Mouse (Mus musculus) intestine, postnatal 0 days (tissue): ENCODE results near the gene Dnah11. TPM values are rescaled to one million over a fixed set of nuclear protein-coding genes. Genes with fewer than 3 reads are reported as not detected.

ENCODE experiments used
- ATAC-seq: fragments of 200-750 bp; cut with Nextera tagmentation; 2 replicates; pipeline ENCODE4 v1.8.0; 2017; ENCODE audit warnings: mild to moderate bottlenecking, moderate TSS enrichment, moderate library complexity
- H3K27ac ChIP-seq: fragments of 300-500 bp; sonication (generic); 2 replicates; pipeline ENCODE4 v1.5.1; 2014; ENCODE audit warnings: mild to moderate bottlenecking, low read depth, low read length, moderate library complexity
- H3K27me3 ChIP-seq: fragments of 300-500 bp; sonication (generic); replicated peaks from 2 replicates; pipeline ENCODE4 v1.6.1; 2014; ENCODE audit warnings: low read length, mixed read lengths; ENCODE audit not compliant: control insufficient read depth, insufficient read depth
- H3K36me3 ChIP-seq: fragments of 300-500 bp; sonication (generic); 2 replicates; pipeline ENCODE4 v1.6.1; 2014; ENCODE audit warnings: mild to moderate bottlenecking, moderate library complexity; ENCODE audit not compliant: control insufficient read depth, insufficient read depth
- H3K4me1 ChIP-seq: fragments of 300-500 bp; sonication (generic); replicated peaks from 2 replicates; pipeline ENCODE4 v1.6.1; 2014; ENCODE audit warnings: antibody characterized with exemption, low read length, mixed read lengths; ENCODE audit not compliant: control insufficient read depth, insufficient read depth
- H3K4me2 ChIP-seq: fragments of 300-500 bp; sonication (generic); replicated peaks from 2 replicates; pipeline ENCODE4 v1.6.1; 2014; ENCODE audit warnings: low read depth, mild to moderate bottlenecking, moderate library complexity
- H3K4me3 ChIP-seq: fragments of 300-500 bp; sonication (generic); 2 replicates; pipeline ENCODE4 v1.5.1; 2014; ENCODE audit warnings: low read depth, low read length
- H3K9ac ChIP-seq: fragments of 300-500 bp; sonication (generic); 2 replicates; pipeline ENCODE4 v1.6.1; 2014; ENCODE audit warnings: mild to moderate bottlenecking, low read depth, low read length
- H3K9me3 ChIP-seq: fragments of 300-500 bp; sonication (generic); 2 replicates; pipeline ENCODE4 v1.6.1; 2016; ENCODE audit warnings: mixed run types; ENCODE audit not compliant: control insufficient read depth
- CTCF ChIP-seq: sonication (generic); IDR thresholded peaks from 2 replicates; pipeline ENCODE4 v1.5.1; 2016; ENCODE audit warnings: low read depth, mild to moderate bottlenecking, control low read depth, antibody characterized with exemption, moderate library complexity
- WGBS: fragments of 180-500 bp; shearing (Covaris S2); extraction: QIAGEN DNeasy Blood & Tissue Kit; methylation state at CpG from one replicate; pipeline ENCODE4 v1.1.7; 2014; 5-methylcytosine and 5-hydroxymethylcytosine counted together
- polyA plus RNA-seq: library from polyadenylated mRNA; unstranded; fragments of >200 nt; fragmentation: Nextera tagmentation; extraction: Ambion mirVana; gene quantifications from 2 replicates; pipeline ENCODE4 v1.2.1, GENCODE M21; 2015

Gene Dnah11
- polyA plus RNA-seq, 1 experiment from 2014 or later, result 0.01 TPM

DNA sequence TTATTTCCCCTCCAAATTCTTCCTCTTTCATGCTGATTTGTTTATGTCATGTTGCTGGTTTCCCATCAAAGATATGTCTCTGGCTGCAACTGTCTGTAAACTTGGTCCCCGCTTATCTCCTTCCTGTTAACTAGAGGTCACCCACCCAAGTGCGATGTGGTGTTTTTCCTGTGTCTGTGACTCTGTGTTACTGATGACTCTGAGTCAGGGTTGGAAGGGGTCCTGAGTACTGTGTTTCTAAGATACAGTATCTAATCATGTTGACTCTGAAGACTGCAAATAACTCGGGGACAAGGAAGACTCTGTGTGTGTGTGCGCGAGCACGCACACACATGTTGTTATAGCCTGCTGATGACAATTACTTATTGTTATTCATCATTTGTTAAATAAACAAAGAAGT lies 179.9 kb downstream of the Dnah11 start:
- H3K27me3 ChIP-seq, result no peaks in the 10 kb centered on the region
- H3K9me3 ChIP-seq, result no peaks in the 10 kb centered on the region
- TF ChIP-seq CTCF, result no peak
- no peak overlapping the region for H3K9ac ChIP-seq
- 69% methylated on average over 6 of the region's 6 CpGs for WGBS
- no peaks in the 10 kb centered on the region for H3K36me3 ChIP-seq
- no peak overlapping the region for H3K4me3 ChIP-seq
- ATAC-seq, result no peak
- H3K27ac ChIP-seq, result no peak overlapping the region
- H3K4me1 ChIP-seq, result no peaks in the 10 kb centered on the region
- no peak overlapping the region for H3K4me2 ChIP-seq

DNA sequence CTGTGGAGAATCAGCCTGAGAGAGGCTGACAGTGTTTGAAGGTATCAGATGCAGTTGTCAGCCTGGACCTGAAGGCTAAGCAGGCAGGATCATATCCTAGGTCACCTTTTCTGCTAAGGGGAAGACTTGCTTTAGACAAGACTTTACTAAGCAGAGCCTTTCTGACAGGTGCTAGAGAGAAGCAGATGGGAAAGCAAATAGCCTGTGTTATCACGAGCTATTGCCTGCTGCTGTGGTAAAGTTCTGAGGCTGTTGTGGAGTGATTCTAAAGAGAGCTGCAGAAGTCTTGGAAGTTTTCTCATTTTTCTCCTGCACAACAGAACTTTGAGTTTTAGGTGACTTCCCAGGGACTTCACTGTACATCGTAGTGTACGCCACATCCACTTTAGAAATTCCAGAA lies 185.0 kb downstream of the Dnah11 start:
- no peaks in the 10 kb centered on the region for H3K9me3 ChIP-seq
- 87% methylated on average over 3 of the region's 3 CpGs for WGBS
- H3K9ac ChIP-seq, result no peak overlapping the region
- no peaks in the 10 kb centered on the region for H3K4me1 ChIP-seq
- ATAC-seq, result no peak
- H3K4me2 ChIP-seq, result no peak overlapping the region
- no peaks in the 10 kb centered on the region for H3K27me3 ChIP-seq
- no peak overlapping the region for H3K27ac ChIP-seq
- no peak overlapping the region for H3K4me3 ChIP-seq
- H3K36me3 ChIP-seq, result no peaks in the 10 kb centered on the region
- TF ChIP-seq CTCF, result no peak

DNA sequence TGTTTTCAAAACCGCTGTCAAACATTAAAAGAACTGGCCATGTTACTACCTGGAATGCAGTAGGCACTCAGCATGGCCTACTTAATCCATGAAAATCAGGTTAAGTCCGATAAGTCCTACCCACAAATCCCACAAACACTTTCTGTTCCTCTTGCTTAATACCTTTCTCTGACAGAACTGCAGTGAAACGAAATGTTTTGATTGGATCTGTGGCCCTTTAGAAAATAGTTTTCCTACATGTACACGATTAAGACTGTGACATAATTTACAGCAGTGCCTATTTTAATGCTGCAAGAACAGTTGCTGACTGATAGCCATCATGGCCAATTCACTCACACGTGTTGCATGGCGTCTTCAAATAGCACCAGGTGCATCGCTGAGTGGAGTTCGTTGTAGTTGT lies 186.9 kb downstream of the Dnah11 start:
- no peaks in the 10 kb centered on the region for H3K27me3 ChIP-seq
- no peak overlapping the region for H3K27ac ChIP-seq
- no peak overlapping the region for H3K4me3 ChIP-seq
- no peaks in the 10 kb centered on the region for H3K4me1 ChIP-seq
- H3K36me3 ChIP-seq, result no peaks in the 10 kb centered on the region
- ATAC-seq, result no peak
- no peak for TF ChIP-seq CTCF
- no peaks in the 10 kb centered on the region for H3K9me3 ChIP-seq
- H3K4me2 ChIP-seq, result no peak overlapping the region
- no peak overlapping the region for H3K9ac ChIP-seq
- 87% methylated on average over 8 of the region's 8 CpGs for WGBS

DNA sequence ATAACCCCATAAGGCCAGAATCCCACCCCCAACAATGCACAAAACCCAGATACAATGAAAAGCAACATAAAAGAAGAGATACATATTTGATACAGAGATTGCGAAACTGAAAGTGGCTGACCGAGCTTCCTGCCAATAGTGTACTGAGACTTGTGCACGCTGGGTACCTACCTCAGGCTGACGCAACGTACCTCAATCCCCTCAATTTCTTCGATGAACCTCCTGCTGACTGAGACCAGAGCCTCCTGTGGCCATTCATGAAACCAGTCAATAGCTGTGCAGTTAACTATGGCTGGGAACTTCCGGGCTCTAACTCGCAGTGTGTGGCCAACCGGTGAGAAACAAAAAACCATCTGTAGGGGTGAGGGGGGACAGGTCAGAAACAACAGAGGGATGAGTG lies 203.9 kb downstream of the Dnah11 start:
- H3K9me3 ChIP-seq, result no peaks in the 10 kb centered on the region
- H3K9ac ChIP-seq, result no peak overlapping the region
- no peaks in the 10 kb centered on the region for H3K36me3 ChIP-seq
- H3K27me3 ChIP-seq, result no peaks in the 10 kb centered on the region
- no peaks in the 10 kb centered on the region for H3K4me1 ChIP-seq
- WGBS, result 75% methylated on average over 9 of the region's 9 CpGs
- no peak overlapping the region for H3K4me3 ChIP-seq
- no peak overlapping the region for H3K4me2 ChIP-seq
- TF ChIP-seq CTCF, result no peak
- H3K27ac ChIP-seq, result no peak overlapping the region
- no peak for ATAC-seq

DNA sequence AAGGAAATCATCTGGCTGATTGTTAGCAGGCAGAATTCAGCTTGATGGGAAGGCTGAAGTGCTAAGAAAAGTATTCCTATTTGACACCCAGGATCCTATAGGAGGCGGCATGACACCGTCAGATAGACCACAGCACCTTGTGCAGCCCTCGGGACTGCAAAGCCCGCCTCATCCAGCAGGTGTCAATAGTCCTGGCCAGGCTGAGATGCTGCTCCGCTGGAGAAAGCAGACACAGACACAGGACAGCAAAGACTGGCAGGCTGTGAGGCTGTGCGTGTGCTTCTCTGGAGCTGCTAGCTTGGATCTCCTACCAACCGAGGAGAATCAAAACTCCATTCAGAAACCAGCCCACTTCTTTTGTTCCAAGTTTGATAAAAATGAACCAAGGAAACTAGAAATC lies 205.3 kb downstream of the Dnah11 start:
- 1% methylated on average over 7 of the region's 7 CpGs for WGBS
- Histone ChIP-seq H3K36me3 (no peaks in the 10 kb centered on the region), H3K9me3 (no peaks in the 10 kb centered on the region), H3K27ac (no peak overlapping the region), H3K9ac (no peak overlapping the region), H3K4me3 (no peak overlapping the region), H3K4me2 (no peak overlapping the region), H3K27me3 (no peaks in the 10 kb centered on the region), H3K4me1 (no peaks in the 10 kb centered on the region)
- peak; percentile 99 for TF ChIP-seq CTCF
- ATAC-seq, result peak; percentile 89

DNA sequence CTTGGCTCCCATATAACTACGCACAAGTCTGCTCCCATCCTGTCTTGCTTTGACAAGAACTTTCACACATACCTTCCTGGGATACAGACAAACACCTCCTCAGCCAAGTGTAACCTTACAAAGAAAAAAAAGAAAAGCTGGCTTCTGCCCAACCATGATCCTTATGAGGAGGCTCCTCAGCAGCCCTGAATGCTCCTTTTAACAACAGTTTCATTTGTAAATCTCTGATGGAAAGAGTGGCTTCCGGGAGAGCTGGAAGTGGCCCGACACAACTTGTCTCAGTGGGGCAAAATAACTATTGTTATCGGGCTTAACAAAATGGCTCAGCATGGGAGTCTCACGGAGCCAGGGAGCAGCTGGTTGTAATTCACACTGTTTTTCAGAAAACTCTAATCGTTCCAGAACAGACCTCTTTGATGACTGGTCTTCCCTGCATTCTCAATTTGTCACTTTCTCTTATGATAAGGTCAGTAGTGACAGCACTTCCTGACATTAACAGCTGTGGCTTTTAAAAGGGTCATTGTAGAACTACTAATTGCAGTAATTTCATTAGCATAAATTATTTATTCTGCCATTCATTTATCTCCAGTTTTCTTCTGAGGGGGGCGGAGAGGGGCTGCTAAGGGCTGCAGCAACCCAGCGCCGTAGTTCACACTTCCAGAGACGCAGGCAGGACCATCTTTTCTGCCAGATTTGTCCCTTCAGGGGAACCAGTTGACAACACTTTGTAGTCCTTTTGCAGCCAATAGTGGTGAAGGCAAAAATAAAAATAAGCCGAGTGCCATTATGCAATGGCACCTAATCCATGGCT lies 209.6 kb downstream of the Dnah11 start:
- H3K4me3 ChIP-seq, result no peak overlapping the region
- no peak for ATAC-seq

More for the DNA sequence above, 209.6 kb downstream of the Dnah11 start:
- Histone ChIP-seq H3K27me3 (no peaks in the 10 kb centered on the region), H3K9me3 (no peaks in the 10 kb centered on the region), H3K36me3 (no peaks in the 10 kb centered on the region), H3K4me2 (no peak overlapping the region), H3K27ac (no peak overlapping the region), H3K9ac (no peak overlapping the region), H3K4me1 (no peaks in the 10 kb centered on the region)
- TF ChIP-seq CTCF, result no peak
- WGBS, result 20% methylated on average over 11 of the region's 11 CpGs
